Mouse (Mus musculus): Measurements from ENCODE around the gene Ndufs3. TPM values are rescaled to one million over a fixed set of nuclear protein-coding genes. Genes with fewer than 3 reads are reported as not detected.

Ndufs3 gene
- total and polyA plus RNA-seq, 2 experiments from 2014 or later: 186 to 274 TPM

DNA sequence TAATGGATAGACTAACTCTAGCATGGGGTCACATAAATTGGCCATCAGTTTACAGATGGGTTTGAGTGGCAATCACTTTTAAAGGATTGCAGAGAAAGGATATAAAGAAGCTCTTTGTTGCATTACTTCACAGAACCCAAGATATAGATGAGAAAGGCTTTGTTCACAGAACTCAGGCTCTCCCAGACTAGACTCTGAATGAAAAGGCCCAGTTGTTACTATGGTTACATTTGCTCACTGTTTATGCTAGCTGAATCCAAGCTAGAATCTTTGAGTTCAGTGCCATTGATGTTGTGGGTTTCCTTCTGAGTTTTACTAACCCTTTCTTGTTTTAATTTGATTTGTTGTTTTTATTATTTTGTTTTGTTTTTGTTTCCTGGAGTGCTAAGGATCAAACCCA is 40.4 kb downstream of the Ndufs3 start:
- ATAC-seq (peak; percentile 59), DNase-seq (ENCODE audit: low spot score) (peak; percentile 41)
- TF ChIP-seq CTCF (IDR thresholded peaks at IDR 0.05; ENCODE audit: low read depth): no peak
- no peak overlapping the region for H3K4me3 ChIP-seq (ENCODE audit: low read length)
- peak overlapping the region; percentile 52 for H3K27ac ChIP-seq
- H3K4me1 ChIP-seq (ENCODE audit: insufficient read depth, low read length): no peaks in the 10 kb centered on the region
- no peaks in the 10 kb centered on the region for H3K27me3 ChIP-seq (ENCODE audit: insufficient read depth, low read length)
- no peak overlapping the region for H3K4me2 ChIP-seq (ENCODE audit: low read depth, low read length)
- peaks cover 31% of the 10 kb centered on the region for H3K36me3 ChIP-seq (ENCODE audit: insufficient read depth, low read length)
- H3K9ac ChIP-seq (replicated peaks; ENCODE audit: low read length): no peak overlapping the region
- H3K9me3 ChIP-seq (ENCODE audit: low read length): no peaks in the 10 kb centered on the region

DNA sequence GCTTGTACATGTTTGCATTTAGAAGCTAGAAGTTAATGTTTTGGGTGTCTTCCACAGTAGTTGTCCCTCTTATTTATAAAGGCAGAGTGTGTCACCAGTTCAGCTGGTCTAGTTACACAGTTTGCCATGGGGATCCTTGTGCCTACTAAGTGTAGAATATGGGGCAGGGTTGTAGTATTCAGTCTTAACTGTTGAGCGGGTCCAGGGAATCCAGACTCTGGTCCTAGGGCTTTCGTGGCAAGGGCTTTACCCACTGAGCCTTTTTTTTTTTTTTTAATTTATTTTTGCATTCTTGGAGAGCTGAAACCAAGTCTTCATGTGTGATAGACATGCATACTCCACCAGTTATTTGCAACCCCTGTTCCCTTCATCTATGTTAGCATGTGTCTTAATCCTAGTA is 43.1 kb downstream of the Ndufs3 start:
- no peaks in the 10 kb centered on the region for H3K27me3 ChIP-seq (ENCODE audit: insufficient read depth, low read length)
- H3K9me3 ChIP-seq (ENCODE audit: low read length): no peaks in the 10 kb centered on the region
- 90% methylated on average over 2 of the region's 2 CpGs for WGBS
- TF ChIP-seq CTCF (IDR thresholded peaks at IDR 0.05; ENCODE audit: low read depth): no peak
- ATAC-seq (no peak), DNase-seq (ENCODE audit: low spot score) (no peak)
- H3K9ac ChIP-seq (replicated peaks; ENCODE audit: low read length): no peak overlapping the region
- H3K27ac ChIP-seq: no peak overlapping the region
- H3K36me3 ChIP-seq (ENCODE audit: insufficient read depth, low read length): peaks cover 40% of the 10 kb centered on the region
- no peaks in the 10 kb centered on the region for H3K4me1 ChIP-seq (ENCODE audit: insufficient read depth, low read length)
- H3K4me2 ChIP-seq (ENCODE audit: low read depth, low read length): no peak overlapping the region
- no peak overlapping the region for H3K4me3 ChIP-seq (ENCODE audit: low read length)

DNA sequence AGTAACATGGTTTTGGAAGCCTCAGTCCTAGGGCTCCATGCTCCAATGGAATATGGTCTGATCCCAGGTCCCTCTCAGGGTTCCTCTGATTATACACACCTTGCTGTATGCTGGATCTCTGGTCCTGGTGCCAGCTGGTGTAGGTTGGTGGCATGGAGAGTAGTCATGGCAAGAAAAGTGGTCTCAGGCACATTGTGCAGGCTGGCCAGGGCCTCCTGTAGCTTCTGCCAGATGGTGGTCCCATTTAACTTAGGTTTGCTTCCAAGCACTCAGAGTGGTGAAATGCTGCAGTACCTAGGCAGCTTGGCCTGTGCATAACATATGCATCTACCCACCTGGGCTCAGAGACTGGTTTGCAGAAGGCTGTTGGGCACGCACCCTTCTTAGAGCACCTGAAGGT is 54.2 kb downstream of the Ndufs3 start:
- no peak for DNase-seq (ENCODE audit: low spot score)
- no peak overlapping the region for H3K27ac ChIP-seq
- no peak overlapping the region for H3K9ac ChIP-seq (replicated peaks; ENCODE audit: low read length)
- WGBS: 91% methylated on average over 1 of the region's 1 CpGs
- no peaks in the 10 kb centered on the region for H3K27me3 ChIP-seq (ENCODE audit: insufficient read depth, low read length)
- TF ChIP-seq CTCF (IDR thresholded peaks at IDR 0.05; ENCODE audit: low read depth): no peak
- ATAC-seq: no peak
- no peak overlapping the region for H3K4me2 ChIP-seq (ENCODE audit: low read depth, low read length)
- peaks cover 25% of the 10 kb centered on the region; the same call in 1 of the 2 replicates for H3K36me3 ChIP-seq (ENCODE audit: insufficient read depth, low read length)
- no peak overlapping the region for H3K4me3 ChIP-seq (ENCODE audit: low read length)
- no peaks in the 10 kb centered on the region for H3K9me3 ChIP-seq (ENCODE audit: low read length)
- H3K4me1 ChIP-seq (ENCODE audit: insufficient read depth, low read length): 0 out of 2 replicates have a peak, but pooled peaks cover 4% of the 10 kb centered on the region

DNA sequence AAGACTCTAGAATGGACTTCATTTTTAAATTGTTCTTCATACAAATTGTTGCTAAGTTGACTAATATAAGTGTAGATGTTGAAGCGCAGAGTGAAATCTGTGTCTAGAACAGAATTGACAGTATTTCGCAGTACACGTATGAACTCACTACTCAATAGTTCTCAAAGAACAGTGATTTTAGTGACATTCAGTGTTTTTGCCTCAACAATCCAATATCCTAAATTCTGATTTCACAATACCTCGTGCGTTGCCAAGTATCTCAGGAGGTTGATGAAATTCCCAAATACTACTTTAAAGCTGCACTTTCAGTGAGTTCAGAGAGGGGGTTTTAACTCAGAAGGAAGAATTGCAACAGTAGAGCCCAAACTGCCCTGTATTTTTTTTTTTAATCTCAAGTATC is 56.3 kb downstream of the Ndufs3 start:
- Histone ChIP-seq H3K4me1 (ENCODE audit: insufficient read depth, low read length) (0 out of 2 replicates have a peak, but pooled peaks cover 4% of the 10 kb centered on the region), H3K4me3 (ENCODE audit: low read length) (peak overlapping the region; percentile 83), H3K27me3 (ENCODE audit: insufficient read depth, low read length) (no peaks in the 10 kb centered on the region), H3K9me3 (ENCODE audit: low read length) (no peaks in the 10 kb centered on the region), H3K27ac (peak overlapping the region; percentile 97; the same call in 1 of the 2 replicates), H3K4me2 (ENCODE audit: low read depth, low read length) (peak overlapping the region; percentile 60), H3K9ac (replicated peaks; ENCODE audit: low read length) (0 out of 2 replicates have a peak overlapping the region, but pooled peaks have one; percentile 93), H3K36me3 (ENCODE audit: insufficient read depth, low read length) (peaks cover 18% of the 10 kb centered on the region; the same call in 1 of the 2 replicates)
- ATAC-seq: no peak
- WGBS: 76% methylated on average over 5 of the region's 5 CpGs
- TF ChIP-seq CTCF (IDR thresholded peaks at IDR 0.05; ENCODE audit: low read depth): no peak
- no peak for DNase-seq (ENCODE audit: low spot score)

DNA sequence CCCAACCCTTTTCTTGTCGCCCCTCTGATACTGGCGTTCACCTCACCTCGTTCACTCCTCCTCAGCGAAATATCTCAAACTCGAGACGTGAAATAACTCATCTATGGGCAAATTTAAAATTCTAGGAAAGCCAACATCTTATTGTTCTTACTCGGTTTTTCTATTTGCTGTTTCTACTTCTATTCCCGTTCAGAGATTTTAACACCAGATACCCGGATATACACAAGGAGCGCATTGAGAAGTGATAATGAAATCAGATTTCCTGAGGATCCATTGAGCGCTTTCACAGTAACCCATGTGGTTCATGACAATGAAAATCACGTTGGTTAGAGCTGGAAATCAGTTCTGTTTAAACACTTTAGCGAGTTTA is 57.0 kb downstream of the Ndufs3 start:
- Histone ChIP-seq H3K4me2 (ENCODE audit: low read depth, low read length) (peak overlapping the region; percentile 60), H3K36me3 (ENCODE audit: insufficient read depth, low read length) (peaks cover 14% of the 10 kb centered on the region; the same call in 1 of the 2 replicates), H3K27ac (peak overlapping the region; percentile 97), H3K9me3 (ENCODE audit: low read length) (no peaks in the 10 kb centered on the region), H3K9ac (replicated peaks; ENCODE audit: low read length) (peak overlapping the region; percentile 93), H3K27me3 (ENCODE audit: insufficient read depth, low read length) (no peaks in the 10 kb centered on the region), H3K4me3 (ENCODE audit: low read length) (peak overlapping the region; percentile 83), H3K4me1 (ENCODE audit: insufficient read depth, low read length) (0 out of 2 replicates have a peak, but pooled peaks cover 4% of the 10 kb centered on the region)
- ATAC-seq (no peak), DNase-seq (ENCODE audit: low spot score) (peak; percentile 47)
- TF ChIP-seq CTCF (IDR thresholded peaks at IDR 0.05; ENCODE audit: low read depth): no peak
- under 1% methylated on average over 13 of the region's 13 CpGs for WGBS

DNA sequence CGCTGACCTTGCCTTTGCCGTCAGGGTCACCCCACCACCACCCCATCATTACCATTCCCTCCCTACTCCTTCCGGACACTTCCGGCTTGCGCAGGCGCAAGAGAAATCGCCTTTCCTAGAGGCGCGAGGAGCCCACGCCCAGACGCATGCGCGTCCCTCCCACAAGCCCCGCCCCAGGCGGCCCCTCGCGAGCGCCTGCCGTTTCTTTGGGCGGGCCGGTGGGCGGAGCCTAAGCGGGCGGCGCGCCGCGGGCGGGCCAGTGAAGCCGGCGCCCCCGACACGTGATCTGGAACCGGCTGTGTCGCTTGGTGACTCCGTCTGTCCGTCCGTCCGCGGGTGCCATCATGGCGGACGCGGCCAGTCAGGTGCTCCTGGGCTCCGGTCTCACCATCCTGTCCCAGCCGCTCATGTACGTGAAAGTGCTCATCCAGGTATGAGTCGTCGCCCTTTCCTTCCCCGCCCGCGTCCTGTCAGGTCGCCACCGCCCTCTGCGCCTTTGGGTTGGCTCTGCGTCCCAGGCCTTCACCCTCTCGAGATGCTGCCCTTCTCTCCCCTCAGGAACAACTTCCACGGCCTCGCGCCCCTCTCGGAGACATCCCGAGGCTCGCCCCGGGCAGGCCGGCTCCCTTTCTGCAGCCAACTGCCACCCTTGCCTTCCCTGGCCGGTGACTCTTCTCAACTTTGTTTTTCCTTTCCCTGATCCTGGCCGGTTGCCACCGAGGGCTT is 57.5 kb downstream of the Ndufs3 start, which contains the start of gene Mtch2:
TSS of gene Mtch2 (plus strand) at position 201 of the 726 bp plus-strand sequence.
- Histone ChIP-seq H3K27ac (peak within 1 kb of the TSS; percentile 97), H3K4me2 (ENCODE audit: low read depth, low read length) (peak within 1 kb of the TSS; percentile 60), H3K9me3 (ENCODE audit: low read length) (no peaks in the 10 kb centered on the region), H3K27me3 (ENCODE audit: insufficient read depth, low read length) (no peaks in the 10 kb centered on the region), H3K9ac (replicated peaks; ENCODE audit: low read length) (peak within 1 kb of the TSS; percentile 93), H3K4me3 (ENCODE audit: low read length) (peak within 1 kb of the TSS; percentile 83), H3K36me3 (ENCODE audit: insufficient read depth, low read length) (peaks cover 14% of the 10 kb centered on the region; the same call in 1 of the 2 replicates), H3K4me1 (ENCODE audit: insufficient read depth, low read length) (0 out of 2 replicates have a peak, but pooled peaks cover 4% of the 10 kb centered on the region)
- TF ChIP-seq CTCF (IDR thresholded peaks at IDR 0.05; ENCODE audit: low read depth): no peak
- DNase-seq (ENCODE audit: low spot score): peak; percentile 99
- peak; percentile 97 for ATAC-seq
- under 1% methylated on average over 60 of the region's 67 CpGs for WGBS

DNA sequence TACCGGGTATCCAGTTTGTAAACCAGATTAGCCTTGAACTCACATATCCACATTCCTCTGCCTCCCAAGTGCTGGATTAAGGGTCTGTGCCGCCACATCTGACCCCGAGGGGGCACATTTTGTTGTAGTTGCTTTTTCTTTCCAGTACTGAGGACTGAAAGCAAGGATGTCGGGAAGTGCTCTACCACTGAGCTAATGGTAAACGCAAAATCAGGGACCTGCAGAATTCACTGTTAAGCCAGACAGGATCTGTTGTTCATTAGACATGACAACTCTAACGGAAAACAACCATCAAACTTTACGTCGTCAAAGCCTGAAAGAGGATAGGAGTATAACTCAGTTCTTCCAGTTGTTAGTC is 58.1 kb downstream of the Ndufs3 start:
- 1% methylated on average over 8 of the region's 8 CpGs for WGBS
- ATAC-seq: peak; percentile 70
- DNase-seq (ENCODE audit: low spot score): no peak
- H3K4me2 ChIP-seq (ENCODE audit: low read depth, low read length): peak overlapping the region; percentile 60
- H3K9me3 ChIP-seq (ENCODE audit: low read length): no peaks in the 10 kb centered on the region
- H3K36me3 ChIP-seq (ENCODE audit: insufficient read depth, low read length): peaks cover 13% of the 10 kb centered on the region; the same call in 1 of the 2 replicates
- no peaks in the 10 kb centered on the region for H3K27me3 ChIP-seq (ENCODE audit: insufficient read depth, low read length)
- H3K27ac ChIP-seq: peak overlapping the region; percentile 97
- peak overlapping the region; percentile 93 for H3K9ac ChIP-seq (replicated peaks; ENCODE audit: low read length)
- no peak; the same call in 1 of the 2 replicates for TF ChIP-seq CTCF (IDR thresholded peaks at IDR 0.05; ENCODE audit: low read depth)
- H3K4me1 ChIP-seq (ENCODE audit: insufficient read depth, low read length): 0 out of 2 replicates have a peak, but pooled peaks cover 4% of the 10 kb centered on the region
- peak overlapping the region; percentile 83 for H3K4me3 ChIP-seq (ENCODE audit: low read length)
